Comparison of ENCODE assay signal across 8 mouse cellular contexts in the genomic region with DNA sequence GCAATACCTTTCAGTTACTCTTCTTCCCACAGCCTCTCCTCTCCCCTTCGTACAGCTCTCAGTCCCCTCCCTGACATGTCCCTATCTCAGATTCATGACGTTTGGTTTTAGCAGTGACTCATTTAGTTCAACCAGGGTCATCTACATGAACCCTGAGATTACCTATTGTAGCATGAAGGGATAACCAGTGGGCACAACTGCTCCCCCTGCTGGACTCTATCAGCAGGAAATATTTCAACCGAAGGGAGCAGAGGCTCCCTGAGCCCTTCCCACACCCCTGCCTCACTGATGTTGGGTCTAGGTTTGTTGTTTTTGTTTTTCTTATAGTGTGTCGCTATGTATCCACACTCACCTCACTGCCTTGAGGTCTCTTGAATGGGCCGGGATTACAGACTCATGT.
DNase-seq lines count a peak whose midpoint lies in the region; ATAC-seq lines count a peak whose summit lies in the region.

No protein-coding gene starts in this region.

- DNase-seq in gastrocnemius, postnatal 10 days = peak; percentile 26
- no peak for DNase-seq in gastrocnemius, postnatal 14 days
- peak; percentile 84 for DNase-seq in midbrain, embryonic 11.5 days (ENCODE audit: low spot score, missing footprints)
- peak; percentile 30 to 35 for DNase-seq in adrenal gland, postnatal 36 days
- DNase-seq in limb, embryonic 10.5 days (ENCODE audit: low spot score) = peak; percentile 42
- no peak for DNase-seq in T-cell, adult 2 months (ENCODE audit: low spot score)

- H3K4me2 ChIP-seq in midbrain, embryonic 11.5 days = no peak overlapping the region
- no peak overlapping the region for H3K4me2 ChIP-seq in midbrain, embryonic 13.5 days (replicated peaks)

- no peaks in the 10 kb centered on the region for H3K9me3 ChIP-seq in midbrain, embryonic 11.5 days (ENCODE audit: control insufficient read depth, low read length)
- no peaks in the 10 kb centered on the region for H3K9me3 ChIP-seq in midbrain, embryonic 13.5 days
- no peaks in the 10 kb centered on the region for H3K9me3 ChIP-seq in limb, embryonic 10.5 days (replicated peaks)

- intact Hi-C loops in gastrocnemius, postnatal 14 days (cut with DNase I; ENCODE audit: low total_unique reads) = no loop called here

- 50% methylated on average over 5 of the region's 5 CpGs for WGBS in midbrain, embryonic 11.5 days
- 55% methylated on average over 5 of the region's 5 CpGs for WGBS in midbrain, embryonic 13.5 days
- 55% methylated on average over 5 of the region's 5 CpGs for WGBS in limb, embryonic 10.5 days

- no peak overlapping the region for H3K4me3 ChIP-seq in midbrain, embryonic 11.5 days (ENCODE audit: low read depth, low read length)
- H3K4me3 ChIP-seq in midbrain, embryonic 13.5 days (replicated peaks) = no peak overlapping the region
- no peak overlapping the region for H3K4me3 ChIP-seq in limb, embryonic 10.5 days

- H3K4me1 ChIP-seq in midbrain, embryonic 11.5 days (ENCODE audit: control insufficient read depth, insufficient read depth, low read length) = no peaks in the 10 kb centered on the region
- 0 out of 2 replicates have a peak, but pooled peaks cover 3% of the 10 kb centered on the region for H3K4me1 ChIP-seq in midbrain, embryonic 13.5 days (replicated peaks)
- H3K4me1 ChIP-seq in limb, embryonic 10.5 days = no peaks in the 10 kb centered on the region

- H3K27me3 ChIP-seq in midbrain, embryonic 11.5 days (ENCODE audit: control insufficient read depth, insufficient read depth, low read length) = no peaks in the 10 kb centered on the region
- no peaks in the 10 kb centered on the region for H3K27me3 ChIP-seq in midbrain, embryonic 13.5 days
- no peaks in the 10 kb centered on the region for H3K27me3 ChIP-seq in limb, embryonic 10.5 days (ENCODE audit: low read depth, poor library complexity, severe bottlenecking)

- H3K36me3 ChIP-seq in midbrain, embryonic 11.5 days (ENCODE audit: control insufficient read depth, insufficient read depth, low read length) = no peaks in the 10 kb centered on the region
- no peaks in the 10 kb centered on the region for H3K36me3 ChIP-seq in midbrain, embryonic 13.5 days
- H3K36me3 ChIP-seq in limb, embryonic 10.5 days = no peaks in the 10 kb centered on the region

- ATAC-seq in midbrain, embryonic 11.5 days (ENCODE audit: low FRiP score) = no peak
- no peak for ATAC-seq in midbrain, embryonic 13.5 days
- no peak for ATAC-seq in CD4-positive, CD25-positive, alpha-beta regulatory T cell, adult 4 months

- H3K9ac ChIP-seq in midbrain, embryonic 11.5 days (ENCODE audit: low read length) = no peak overlapping the region
- no peak overlapping the region for H3K9ac ChIP-seq in midbrain, embryonic 13.5 days (replicated peaks)

- no peak overlapping the region for H3K27ac ChIP-seq in midbrain, embryonic 11.5 days (ENCODE audit: low read depth, low read length)
- H3K27ac ChIP-seq in midbrain, embryonic 13.5 days = no peak overlapping the region
- no peak overlapping the region for H3K27ac ChIP-seq in limb, embryonic 10.5 days

Comparison
In these comparisons a context has a peak if more than half of its experiments do, and no peak if none do; other contexts are left out.
1. DNase-seq: peak in gastrocnemius, postnatal 10 days (single experiment), midbrain, embryonic 11.5 days (single experiment), adrenal gland, postnatal 36 days (2 of 2) and limb, embryonic 10.5 days (single experiment); none in gastrocnemius, postnatal 14 days (single experiment) and T-cell, adult 2 months (single experiment).